Mouse (Mus musculus): ENCODE measurements around the gene Olfr317. TPM values are rescaled to one million over a fixed set of nuclear protein-coding genes. Genes with fewer than 3 reads are reported as not detected.
"Not testable (repeated sequence)": the region's sequence is repeated elsewhere in the genome, so short reads cannot be mapped to it uniquely, and the experiment has no call there.

Gene Olfr317
- polyA plus RNA-seq (2016; fragmentation: Nextera tagmentation; extraction: Ambion mirVana), result not detected in 2 replicates

- Histone ChIP-seq H3K36me3 (no peaks in the 10 kb centered on the region), H3K4me2 (no peak within 1 kb of the TSS), H3K4me1 (no peaks in the 10 kb centered on the region), H3K27ac (no peak within 1 kb of the TSS), H3K9ac (no peak within 1 kb of the TSS), H3K4me3 (no peak within 1 kb of the TSS), H3K27me3 (replicated peaks) (no peaks in the 10 kb centered on the region), H3K9me3 (replicated peaks) (no peaks in the 10 kb centered on the region)
- ATAC-seq, result no peak
- 50% methylated on average over 4 of the region's 4 CpGs for WGBS (ENCODE audit: insufficient replicate concordance)
Observed at GRCm38 (mm10) chr11:58738792-58739262, at the start of gene Olfr317. Gene Olfr317, minus strand, starts transcription at chr11:58739212.

GRCm38 (mm10) chr11:58788346-58788745 lies 49.3 kb upstream of the Olfr317 start:
- H3K9me3 ChIP-seq (replicated peaks), result no peaks in the 10 kb centered on the region
- no peak overlapping the region for H3K4me2 ChIP-seq
- no peaks in the 10 kb centered on the region for H3K36me3 ChIP-seq
- no peaks in the 10 kb centered on the region for H3K27me3 ChIP-seq (replicated peaks)
- no peaks in the 10 kb centered on the region for H3K4me1 ChIP-seq
- WGBS (ENCODE audit: insufficient replicate concordance), result 58% methylated on average over 8 of the region's 8 CpGs
- H3K4me3 ChIP-seq, result no peak overlapping the region
- H3K27ac ChIP-seq, result no peak overlapping the region
- no peak overlapping the region for H3K9ac ChIP-seq
- ATAC-seq, result no peak

GRCm38 (mm10) chr11:58787651-58788050 lies 48.6 kb upstream of the Olfr317 start:
- H3K4me3 ChIP-seq, result no peak overlapping the region
- no peaks in the 10 kb centered on the region for H3K27me3 ChIP-seq (replicated peaks)
- 77% methylated on average over 10 of the region's 10 CpGs for WGBS (ENCODE audit: insufficient replicate concordance)
- H3K9me3 ChIP-seq (replicated peaks), result no peaks in the 10 kb centered on the region
- no peaks in the 10 kb centered on the region for H3K36me3 ChIP-seq
- no peak overlapping the region for H3K4me2 ChIP-seq
- no peak overlapping the region for H3K27ac ChIP-seq
- H3K9ac ChIP-seq, result no peak overlapping the region
- no peak for ATAC-seq
- H3K4me1 ChIP-seq, result no peaks in the 10 kb centered on the region

- Histone ChIP-seq H3K36me3 (no peaks in the 10 kb centered on the region), H3K4me2 (no peak overlapping the region), H3K27me3 (replicated peaks) (no peaks in the 10 kb centered on the region), H3K4me3 (no peak overlapping the region), H3K9me3 (replicated peaks) (no peaks in the 10 kb centered on the region), H3K4me1 (no peaks in the 10 kb centered on the region), H3K27ac (no peak overlapping the region), H3K9ac (no peak overlapping the region)
- ATAC-seq, result no peak
- WGBS (ENCODE audit: insufficient replicate concordance), result 65% methylated on average over 2 of the region's 2 CpGs
Observed at GRCm38 (mm10) chr11:58784182-58784581, 45.2 kb upstream of the Olfr317 start.

GRCm38 (mm10) chr11:58782480-58783089 lies 43.6 kb upstream of the Olfr317 start, which contains the start of gene Olfr314:
Gene Olfr314, plus strand, starts transcription at chr11:58782952.
- H3K4me2 ChIP-seq, result no peak within 1 kb of the TSS
- no peaks in the 10 kb centered on the region for H3K4me1 ChIP-seq
- H3K36me3 ChIP-seq, result no peaks in the 10 kb centered on the region
- 54% methylated on average over 6 of the region's 6 CpGs for WGBS (ENCODE audit: insufficient replicate concordance)
- no peak within 1 kb of the TSS for H3K9ac ChIP-seq
- H3K4me3 ChIP-seq, result no peak within 1 kb of the TSS
- no peak within 1 kb of the TSS for H3K27ac ChIP-seq
- ATAC-seq, result no peak
- no peaks in the 10 kb centered on the region for H3K27me3 ChIP-seq (replicated peaks)
- no peaks in the 10 kb centered on the region for H3K9me3 ChIP-seq (replicated peaks)

- no peaks in the 10 kb centered on the region for H3K36me3 ChIP-seq
- no peak within 1 kb of the TSS for H3K27ac ChIP-seq
- H3K4me2 ChIP-seq, result no peak within 1 kb of the TSS
- no peaks in the 10 kb centered on the region for H3K27me3 ChIP-seq (replicated peaks)
- no peaks in the 10 kb centered on the region for H3K9me3 ChIP-seq (replicated peaks)
- H3K4me1 ChIP-seq, result no peaks in the 10 kb centered on the region
- ATAC-seq, result no peak
- no peak within 1 kb of the TSS for H3K4me3 ChIP-seq
- no peak within 1 kb of the TSS for H3K9ac ChIP-seq
Observed at GRCm38 (mm10) chr11:58772888-58773287, 33.9 kb upstream of the Olfr317 start, which contains the start of gene Olfr315. Gene Olfr315, plus strand, starts transcription at chr11:58773188.

GRCm38 (mm10) chr11:58752434-58752833 lies 13.4 kb upstream of the Olfr317 start, which contains the start of gene Olfr316:
Gene Olfr316, plus strand, starts transcription at chr11:58752734.
- Histone ChIP-seq H3K36me3 (no peaks in the 10 kb centered on the region), H3K4me3 (no peak within 1 kb of the TSS), H3K4me1 (no peaks in the 10 kb centered on the region), H3K27ac (no peak within 1 kb of the TSS), H3K9ac (no peak within 1 kb of the TSS), H3K9me3 (replicated peaks) (no peaks in the 10 kb centered on the region; the same call in 1 of the 2 replicates), H3K27me3 (replicated peaks) (no peaks in the 10 kb centered on the region), H3K4me2 (no peak within 1 kb of the TSS)
- ATAC-seq, result no peak
- 81% methylated on average over 2 of the region's 2 CpGs for WGBS (ENCODE audit: insufficient replicate concordance)

- not testable (repeated sequence) for H3K4me1 ChIP-seq; H3K4me3 ChIP-seq; H3K9me3 ChIP-seq (replicated peaks); H3K27ac ChIP-seq; H3K9ac ChIP-seq; H3K36me3 ChIP-seq; ATAC-seq; H3K27me3 ChIP-seq (replicated peaks); H3K4me2 ChIP-seq
- 71% methylated on average over 18 of the region's 18 CpGs for WGBS (ENCODE audit: insufficient replicate concordance)
Observed at GRCm38 (mm10) chr11:58751096-58751495, 12.1 kb upstream of the Olfr317 start.

GRCm38 (mm10) chr11:58733372-58733771 lies 5.6 kb downstream of the Olfr317 start:
- Histone ChIP-seq H3K4me3 (no peak overlapping the region), H3K4me2 (no peak overlapping the region), H3K9me3 (replicated peaks) (no peaks in the 10 kb centered on the region), H3K27ac (no peak overlapping the region), H3K27me3 (replicated peaks) (no peaks in the 10 kb centered on the region), H3K9ac (no peak overlapping the region), H3K36me3 (no peaks in the 10 kb centered on the region), H3K4me1 (no peaks in the 10 kb centered on the region)
- 48% methylated on average over 3 of the region's 3 CpGs for WGBS (ENCODE audit: insufficient replicate concordance)
- no peak for ATAC-seq

- not testable (repeated sequence) for H3K4me1 ChIP-seq; H3K4me3 ChIP-seq; H3K9me3 ChIP-seq (replicated peaks); H3K36me3 ChIP-seq; H3K27me3 ChIP-seq (replicated peaks); ATAC-seq; H3K4me2 ChIP-seq; H3K9ac ChIP-seq; H3K27ac ChIP-seq
- WGBS (ENCODE audit: insufficient replicate concordance), result 69% methylated on average over 6 of the region's 6 CpGs
Observed at GRCm38 (mm10) chr11:58727896-58728650, 10.9 kb downstream of the Olfr317 start.

- no peak for ATAC-seq
- no peak within 1 kb of the TSS for H3K4me2 ChIP-seq
- no peaks in the 10 kb centered on the region for H3K9me3 ChIP-seq (replicated peaks)
- H3K27ac ChIP-seq, result no peak within 1 kb of the TSS
- H3K4me3 ChIP-seq, result no peak within 1 kb of the TSS
- H3K36me3 ChIP-seq, result no peaks in the 10 kb centered on the region
- no peak within 1 kb of the TSS for H3K9ac ChIP-seq
- H3K27me3 ChIP-seq (replicated peaks), result no peaks in the 10 kb centered on the region
- H3K4me1 ChIP-seq, result no peaks in the 10 kb centered on the region
Observed at GRCm38 (mm10) chr11:58723914-58724313, 15.1 kb downstream of the Olfr317 start, which contains the start of gene Olfr318. Gene Olfr318, minus strand, starts transcription at chr11:58724014.

GRCm38 (mm10) chr11:58719701-58720100 lies 19.3 kb downstream of the Olfr317 start:
- no peak overlapping the region for H3K9ac ChIP-seq
- H3K9me3 ChIP-seq (replicated peaks), result no peaks in the 10 kb centered on the region
- no peaks in the 10 kb centered on the region for H3K4me1 ChIP-seq
- H3K27me3 ChIP-seq (replicated peaks), result no peaks in the 10 kb centered on the region
- H3K4me3 ChIP-seq, result no peak overlapping the region
- no peak for ATAC-seq
- H3K36me3 ChIP-seq, result no peaks in the 10 kb centered on the region
- WGBS (ENCODE audit: insufficient replicate concordance), result 67% methylated on average over 4 of the region's 4 CpGs
- no peak overlapping the region for H3K4me2 ChIP-seq
- no peak overlapping the region for H3K27ac ChIP-seq
